Mouse (Mus musculus): ENCODE results near the gene Gm21698. TPM values are rescaled to one million over a fixed set of nuclear protein-coding genes. Genes with fewer than 3 reads are reported as not detected.
"Not testable (repeated sequence)": the region's sequence is repeated elsewhere in the genome, so short reads cannot be mapped to it uniquely, and the experiment has no call there.

The Gm21698 gene
- polyA plus RNA-seq, 1 experiment from 2014 or later, result 0.32 TPM

DNA sequence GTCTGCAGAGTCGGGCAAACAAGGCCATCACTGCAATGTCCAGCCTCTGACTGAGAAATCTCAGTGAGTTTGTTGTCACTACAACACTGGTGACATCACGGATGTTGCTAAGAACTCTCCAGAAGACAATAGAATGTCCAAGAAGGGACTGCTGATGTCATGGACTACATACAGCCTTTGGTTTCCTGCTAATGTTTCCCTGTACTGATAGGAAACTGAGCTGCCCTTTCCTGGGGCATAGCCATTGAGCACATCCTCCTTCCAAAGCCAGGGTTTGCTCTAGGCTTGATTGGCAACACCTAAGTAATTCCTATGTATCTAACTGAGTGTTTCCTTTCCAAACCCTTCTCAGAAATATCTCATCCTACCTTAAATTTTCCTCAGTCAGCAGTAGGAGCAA, 34.1 kb downstream of the Gm21698 start, which contains the start of gene Gm21671:
Gene Gm21671 (minus strand): TSS at position 101 of the 400 bp plus-strand sequence.
- not testable (repeated sequence) for H3K4me3 ChIP-seq (ENCODE audit: low read depth, low read length); H3K4me2 ChIP-seq (replicated peaks; ENCODE audit: low read depth, low read length); H3K27me3 ChIP-seq (ENCODE audit: control insufficient read depth, insufficient read depth, low read length); H3K36me3 ChIP-seq (ENCODE audit: control insufficient read depth, insufficient read depth, low read length); H3K4me1 ChIP-seq (ENCODE audit: control insufficient read depth, insufficient read depth, low read length); H3K9me3 ChIP-seq (ENCODE audit: control insufficient read depth, low read depth, low read length); H3K9ac ChIP-seq (replicated peaks; ENCODE audit: low read depth, low read length); ATAC-seq (ENCODE audit: insufficient number of reproducible peaks, insufficient read depth, low FRiP score, low read depth); H3K27ac ChIP-seq (ENCODE audit: low read length)
- WGBS, result 78% methylated on average over 2 of the region's 2 CpGs

DNA sequence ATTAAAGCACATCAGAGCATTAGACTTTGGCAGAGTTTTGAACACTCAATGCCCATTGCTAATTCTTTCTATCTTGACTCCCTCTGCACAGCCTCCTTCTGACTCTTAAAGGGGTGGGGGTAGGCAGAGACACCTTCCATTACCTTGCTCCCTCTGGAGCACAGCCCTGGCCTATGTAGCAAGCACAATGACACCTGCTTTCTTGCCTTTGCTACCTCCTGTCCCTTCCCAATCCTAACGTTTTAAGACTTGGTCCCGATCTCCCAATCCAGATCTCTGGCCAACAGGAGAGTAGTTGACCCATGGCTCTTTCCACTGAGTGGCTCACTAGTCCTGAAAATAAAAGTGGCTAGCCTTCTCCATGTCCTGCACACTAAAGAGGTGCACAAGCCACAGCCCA, 43.1 kb downstream of the Gm21698 start:
- not testable (repeated sequence) for H3K4me1 ChIP-seq (ENCODE audit: control insufficient read depth, insufficient read depth, low read length); H3K4me2 ChIP-seq (replicated peaks; ENCODE audit: low read depth, low read length); H3K9me3 ChIP-seq (ENCODE audit: control insufficient read depth, low read depth, low read length); H3K4me3 ChIP-seq (ENCODE audit: low read depth, low read length); H3K9ac ChIP-seq (replicated peaks; ENCODE audit: low read depth, low read length); H3K27ac ChIP-seq (ENCODE audit: low read length); H3K36me3 ChIP-seq (ENCODE audit: control insufficient read depth, insufficient read depth, low read length); ATAC-seq (ENCODE audit: insufficient number of reproducible peaks, insufficient read depth, low FRiP score, low read depth); H3K27me3 ChIP-seq (ENCODE audit: control insufficient read depth, insufficient read depth, low read length)
- 87% methylated on average over 2 of the region's 2 CpGs for WGBS

DNA sequence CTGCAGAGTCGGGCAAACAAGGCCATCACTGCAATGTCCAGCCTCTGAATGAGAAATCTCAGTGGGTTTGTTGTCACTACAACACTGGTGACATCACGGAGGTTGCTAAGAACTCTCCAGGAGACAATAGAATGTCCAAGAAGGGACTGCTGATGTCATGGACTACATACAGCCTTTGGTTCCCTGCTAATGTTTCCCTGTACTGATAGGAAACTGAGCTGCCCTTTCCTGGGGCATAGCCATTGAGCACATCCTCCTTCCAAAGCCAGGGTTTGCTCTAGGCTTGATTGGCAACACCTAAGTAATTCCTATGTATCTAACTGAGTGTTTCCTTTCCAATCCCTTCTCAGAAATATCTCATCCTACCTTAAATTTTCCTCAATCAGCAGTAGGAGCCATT, 46.2 kb downstream of the Gm21698 start, which contains the start of gene Gm21663:
Gene Gm21663 (minus strand): TSS at position 101 of the 400 bp plus-strand sequence.
- not testable (repeated sequence) for H3K9ac ChIP-seq (replicated peaks; ENCODE audit: low read depth, low read length); H3K4me3 ChIP-seq (ENCODE audit: low read depth, low read length); H3K9me3 ChIP-seq (ENCODE audit: control insufficient read depth, low read depth, low read length); H3K27ac ChIP-seq (ENCODE audit: low read length); H3K36me3 ChIP-seq (ENCODE audit: control insufficient read depth, insufficient read depth, low read length); H3K27me3 ChIP-seq (ENCODE audit: control insufficient read depth, insufficient read depth, low read length); ATAC-seq (ENCODE audit: insufficient number of reproducible peaks, insufficient read depth, low FRiP score, low read depth); H3K4me1 ChIP-seq (ENCODE audit: control insufficient read depth, insufficient read depth, low read length); H3K4me2 ChIP-seq (replicated peaks; ENCODE audit: low read depth, low read length)
- 55% methylated on average over 2 of the region's 2 CpGs for WGBS

Other genes starting within 250 kb of the Gm21698 start
- 4.4 and 4.5 TPM in 2 replicates for gene Actr3b, start 228.7 kb downstream of the Gm21698 start, polyA plus RNA-seq (2014; fragmentation: Nextera tagmentation; extraction: Ambion mirVana)
- 0.26 TPM in 1 of 2 replicates, not detected in the other for gene Gm21663, start 46.3 kb downstream of the Gm21698 start, polyA plus RNA-seq (2014; fragmentation: Nextera tagmentation; extraction: Ambion mirVana)
- gene Gm21671, start 34.2 kb downstream of the Gm21698 start, polyA plus RNA-seq (2014; fragmentation: Nextera tagmentation; extraction: Ambion mirVana), result 0.11 and 0.17 TPM in 2 replicates
- 0.18 and 0.22 TPM in 2 replicates for gene Gm21680, start 16.0 kb downstream of the Gm21698 start, polyA plus RNA-seq (2014; fragmentation: Nextera tagmentation; extraction: Ambion mirVana)
- gene Gm1979, start 16.1 kb upstream of the Gm21698 start, polyA plus RNA-seq (2014; fragmentation: Nextera tagmentation; extraction: Ambion mirVana), result 0.13 and 0.23 TPM in 2 replicates
- gene Gm5862, start 34.3 kb upstream of the Gm21698 start, polyA plus RNA-seq (2014; fragmentation: Nextera tagmentation; extraction: Ambion mirVana), result 0.34 TPM in 1 of 2 replicates, not detected in the other
- 0.18 and 0.52 TPM in 2 replicates for gene Speer4a, start 50.9 kb upstream of the Gm21698 start, polyA plus RNA-seq (2014; fragmentation: Nextera tagmentation; extraction: Ambion mirVana)
- gene Gm7347, start 69.9 kb upstream of the Gm21698 start, polyA plus RNA-seq (2014; fragmentation: Nextera tagmentation; extraction: Ambion mirVana), result 0.17 TPM in 1 of 2 replicates, not detected in the other
- 0.09 TPM in 1 of 2 replicates, not detected in the other for gene Gm10471, start 100.6 kb upstream of the Gm21698 start, polyA plus RNA-seq (2014; fragmentation: Nextera tagmentation; extraction: Ambion mirVana)
- 0.24 and 0.32 TPM in 2 replicates for gene 5031410I06Rik, start 116.7 kb upstream of the Gm21698 start, polyA plus RNA-seq (2014; fragmentation: Nextera tagmentation; extraction: Ambion mirVana)
- gene Gm10220, start 132.8 kb upstream of the Gm21698 start, polyA plus RNA-seq (2014; fragmentation: Nextera tagmentation; extraction: Ambion mirVana), result 0.14 and 0.22 TPM in 2 replicates

Data from stomach, embryonic 14.5 days (tissue).